Mouse (Mus musculus) CH12.LX (cell line): ENCODE data around the gene Cdk4.
"Not testable (repeated sequence)": the region's sequence is repeated elsewhere in the genome, so short reads cannot be mapped to it uniquely, and the experiment has no call there.

Experiments
- CTCF ChIP-seq, 2 experiments: IDR thresholded peaks in 1 of 2; conservative IDR thresholded peaks in 1 of 2; 2 replicates each; pipeline ENCODE4 v1.5.1; 2011 to 2012; ENCODE audit warnings: low read depth in 2 of 2, low read length in 2 of 2, improper control_type of control experiment in 1 of 2, inconsistent platforms in 1 of 2, mild to moderate bottlenecking in 1 of 2, moderate library complexity in 1 of 2
- RCOR1 ChIP-seq: conservative IDR thresholded peaks from 2 replicates; pipeline ENCODE4 v1.6.1; 2012; ENCODE audit warnings: low read depth, mild to moderate bottlenecking, inconsistent platforms, low read length, improper control_type of control experiment
- SIN3A ChIP-seq: IDR thresholded peaks from 2 replicates; pipeline ENCODE4 v1.6.1; 2012; ENCODE audit warnings: low read length, improper control_type of control experiment, inconsistent platforms
- ZNF384 ChIP-seq: IDR thresholded peaks from 2 replicates; pipeline ENCODE4 v1.6.1; 2012; ENCODE audit warnings: low read depth, low read length, improper control_type of control experiment, inconsistent platforms

DNA sequence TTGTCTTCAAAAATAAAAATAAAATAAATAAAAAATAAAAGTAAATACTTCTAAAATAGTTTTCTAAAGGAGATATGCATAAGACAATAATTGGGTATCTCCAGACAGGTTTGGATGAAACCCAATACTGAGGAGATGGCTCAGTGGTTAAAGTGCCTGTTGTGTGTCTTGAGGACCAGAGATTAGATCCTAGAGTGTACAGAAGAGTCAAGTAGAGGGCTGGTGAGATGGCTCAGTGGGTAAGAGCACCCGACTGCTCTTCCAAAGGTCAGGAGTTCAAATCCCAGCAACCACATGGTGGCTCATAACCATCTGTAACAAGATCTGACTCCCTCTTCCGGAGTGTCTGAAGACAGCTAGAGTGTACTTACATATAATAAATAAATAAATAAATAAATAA is 9.6 kb downstream of the Cdk4 start:
- not testable (repeated sequence) for TF ChIP-seq ZNF384; CTCF (conservative IDR thresholded peaks at IDR 0.05 in 1 of 2, IDR thresholded peaks at IDR 0.05 in 1 of 2; ENCODE audit: low read depth in 2 of 2, low read length in 2 of 2); SIN3A; RCOR1
